Mouse (Mus musculus) CD4-positive, CD25-positive, alpha-beta regulatory T cell (primary cell): ENCODE data around the gene Prkcg. TPM values are rescaled to one million over a fixed set of nuclear protein-coding genes. Genes with fewer than 3 reads are reported as not detected.

Source experiments
- polyA plus RNA-seq: library from polyadenylated mRNA; unstranded; fragments of 100-300 nt; shearing (Covaris generic); gene quantifications from one replicate; pipeline ENCODE4 v1.2.1, GENCODE M21; 2017

Prkcg gene
- polyA plus RNA-seq: 0.17 TPM

GRCm38 (mm10) chr7:3288976-3289970 is at the start of gene Prkcg, which contains the start of gene Myadm:
Gene Prkcg, plus strand, starts transcription at chr7:3289179.
Gene Myadm, plus strand, starts transcription at chr7:3289080.

DNA sequence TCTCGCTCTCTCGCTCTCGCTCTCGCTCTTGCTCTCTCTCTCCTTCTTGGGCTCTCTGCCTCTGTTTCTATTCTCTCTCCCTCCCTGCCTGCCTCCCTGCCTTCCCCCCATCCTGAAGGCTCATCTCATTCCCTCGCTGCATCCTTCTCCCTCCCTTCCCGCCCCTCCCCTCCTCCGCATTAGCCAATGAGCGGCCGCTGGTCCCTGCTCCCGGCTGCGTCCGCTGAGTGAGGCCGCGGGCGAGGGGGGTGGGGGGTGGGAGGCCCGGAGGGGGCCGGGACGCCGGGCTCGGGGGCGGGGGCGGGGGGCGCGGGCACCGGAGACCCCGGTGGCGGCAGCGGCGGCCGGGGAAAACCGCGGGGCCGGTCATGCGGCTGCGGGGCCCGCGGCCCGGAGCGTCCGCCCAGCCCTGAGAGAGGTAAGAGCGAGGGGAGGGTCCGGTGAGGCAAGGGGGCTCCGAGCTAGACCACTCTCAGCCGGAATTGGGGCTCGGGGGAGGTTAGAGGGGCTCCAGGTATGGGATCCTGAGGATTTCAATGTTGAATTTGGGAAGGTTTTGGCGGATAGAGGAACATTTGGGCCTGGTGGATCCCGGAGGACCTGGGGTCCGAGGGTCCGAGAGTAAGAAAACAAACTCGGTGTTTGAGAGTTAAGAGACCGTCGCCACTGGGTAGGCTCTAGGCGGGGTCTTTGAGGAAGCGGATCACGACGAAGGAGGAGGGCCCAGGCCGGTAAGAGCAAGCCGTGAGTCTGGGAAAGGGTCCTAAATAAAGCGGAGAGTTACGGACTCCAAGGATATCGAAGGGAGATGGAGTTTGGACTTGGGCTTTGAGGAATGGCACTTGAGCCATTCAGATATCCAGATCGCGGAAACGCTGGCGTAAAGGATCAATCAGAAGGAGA is 43.9 kb downstream of the Prkcg start, which contains the start of gene Cacng7:
Gene Cacng7, plus strand, starts transcription at position 337 of the 903 bp plus-strand sequence.

Other genes starting within 250 kb of the Prkcg start
- 0.08 TPM for gene AU018091, start 120.0 kb upstream of the Prkcg start, polyA plus RNA-seq
- gene Nlrp12, start 39.4 kb upstream of the Prkcg start, polyA plus RNA-seq: 0.06 TPM
- 5.3 TPM for gene Myadm, start 99 bp upstream of the Prkcg start, polyA plus RNA-seq
- not detected for gene Cacng7, start 43.8 kb downstream of the Prkcg start, polyA plus RNA-seq
- gene Cacng8, start 101.5 kb downstream of the Prkcg start, polyA plus RNA-seq: not detected
- not detected for gene Cacng6, start 135.0 kb downstream of the Prkcg start, polyA plus RNA-seq
- not detected for gene Tarm1, start 213.4 kb downstream of the Prkcg start, polyA plus RNA-seq